Mouse (Mus musculus): ENCODE measurements at regions not wholly inside any gene's neighbourhood (a gene's known extent, or its start where the extent isn't known, plus 50 kb on each side); places are given as distances from the start of the nearest gene placed in this dataset.
A peak's percentile ranks its signal among the peaks of the same experiment; 100 is the strongest.

DNA sequence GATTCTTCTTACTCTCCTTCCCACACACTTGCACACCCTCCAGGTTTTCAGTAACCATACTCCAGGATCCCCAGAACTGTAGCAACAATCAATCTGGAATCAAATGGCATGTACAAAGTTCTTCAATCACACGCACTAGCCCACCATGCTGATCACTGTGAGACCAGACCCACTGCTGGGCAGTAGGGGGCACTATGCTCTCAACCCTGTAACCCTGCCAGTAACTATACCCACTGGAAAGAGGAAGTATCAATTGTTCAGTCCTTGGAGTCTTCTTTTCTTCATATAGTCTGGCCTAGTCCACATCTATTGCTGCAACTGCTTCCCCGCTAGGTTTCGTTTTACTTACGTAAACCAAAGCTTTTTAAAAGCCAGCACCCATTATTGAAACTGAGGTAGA lies 197.8 kb upstream of the Thbs1 start:
- DNase-seq (ENCODE audit: low spot score): no peak

DNA sequence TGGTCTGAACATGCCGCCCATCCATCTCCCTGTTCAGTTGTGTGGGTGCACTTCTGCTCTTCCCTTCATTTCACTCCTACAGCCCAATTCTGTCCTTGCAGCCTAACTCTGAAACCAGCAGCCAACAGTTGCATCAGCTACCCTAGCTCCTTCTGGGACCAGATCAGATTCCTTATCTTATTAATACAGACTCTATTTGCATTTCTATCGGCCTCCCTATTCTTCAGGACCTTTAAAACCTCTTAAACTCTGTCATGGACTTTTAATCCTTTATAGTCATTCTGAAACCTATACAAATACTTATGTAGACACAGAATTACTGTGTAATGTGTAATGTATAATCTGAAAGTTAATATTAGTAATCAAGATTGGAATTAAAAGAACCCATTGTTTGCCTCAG lies 195.9 kb upstream of the Thbs1 start:
- DNase-seq (ENCODE audit: low spot score): no peak

DNA sequence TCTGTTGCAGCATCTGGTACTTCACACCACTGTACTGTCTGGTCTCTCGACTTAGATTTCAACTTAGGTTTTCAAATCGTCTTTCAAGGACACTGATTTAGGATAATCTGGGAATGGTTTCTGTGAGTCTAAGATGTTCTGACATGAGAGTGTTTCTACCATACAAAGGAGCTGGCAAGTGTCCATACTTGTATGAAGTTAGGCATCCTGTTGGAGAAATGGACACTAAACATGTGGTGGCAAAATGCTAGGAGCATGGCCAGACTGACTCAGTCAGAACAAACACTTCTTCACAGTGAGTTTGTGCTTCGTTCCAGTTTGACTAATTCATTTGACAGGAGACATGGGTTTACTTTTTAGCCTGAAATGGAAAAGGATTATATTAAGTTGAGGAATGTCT lies 194.5 kb upstream of the Thbs1 start:
- no peak for DNase-seq (ENCODE audit: low spot score)

DNA sequence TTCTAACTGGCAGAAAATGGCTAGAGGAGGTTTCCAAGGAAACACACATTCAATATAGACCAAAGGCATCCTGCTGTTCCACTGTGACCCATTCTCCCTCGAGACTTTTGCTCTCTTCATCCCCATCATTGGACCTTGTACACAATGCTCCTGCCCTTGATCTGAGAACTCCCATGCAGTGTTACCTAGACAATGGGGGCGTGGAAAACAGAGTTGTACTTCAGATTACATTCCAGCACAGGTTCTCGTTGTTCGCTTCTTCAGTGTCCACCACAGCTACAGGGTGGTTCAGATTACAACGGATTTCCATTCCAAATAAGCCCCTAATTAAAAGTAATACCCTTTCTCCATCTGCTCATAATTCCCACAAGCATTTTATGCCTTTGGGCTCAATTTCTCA lies 186.8 kb upstream of the Thbs1 start:
- DNase-seq (ENCODE audit: low spot score): no peak

DNA sequence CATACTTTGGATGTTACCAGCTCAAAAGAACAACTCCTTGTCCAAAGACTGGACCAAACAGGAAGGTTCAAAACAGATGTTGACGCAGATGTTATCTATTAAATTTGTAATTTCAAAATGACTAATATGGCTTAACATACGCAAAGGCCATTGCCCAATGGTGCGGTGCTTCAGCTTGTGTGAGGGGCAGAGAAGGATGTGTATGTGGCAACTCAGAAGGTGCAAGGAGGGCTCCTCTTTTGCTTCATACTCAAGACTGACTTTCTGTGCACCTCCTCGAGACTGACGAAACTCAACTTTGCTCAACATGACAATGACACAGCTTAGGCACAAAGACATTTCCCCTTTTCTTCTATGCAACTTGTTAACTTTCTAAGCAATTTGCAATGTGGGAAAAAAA lies 186.3 kb upstream of the Thbs1 start:
- DNase-seq (ENCODE audit: low spot score): no peak

DNA sequence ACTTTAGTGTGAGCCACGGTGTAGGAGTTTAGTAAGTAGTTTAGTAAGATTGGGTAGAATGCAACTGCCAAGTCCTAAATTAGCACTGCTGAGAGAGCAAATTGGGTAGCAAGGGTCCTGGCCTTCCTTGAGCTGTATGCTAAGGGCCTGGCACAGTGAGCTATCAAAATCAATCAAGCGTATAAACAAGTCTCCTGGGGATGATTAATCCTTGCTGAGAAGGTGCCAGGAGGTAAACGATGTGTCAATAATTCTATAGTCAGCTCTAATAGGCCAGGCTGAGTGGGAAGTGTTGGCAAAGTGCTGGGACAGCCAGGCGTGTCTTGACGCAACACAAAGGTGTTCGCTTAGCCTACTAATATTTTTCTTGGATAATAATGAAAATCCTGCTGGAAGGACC lies 183.6 kb upstream of the Thbs1 start:
- DNase-seq (ENCODE audit: low spot score): peak; percentile 54

DNA sequence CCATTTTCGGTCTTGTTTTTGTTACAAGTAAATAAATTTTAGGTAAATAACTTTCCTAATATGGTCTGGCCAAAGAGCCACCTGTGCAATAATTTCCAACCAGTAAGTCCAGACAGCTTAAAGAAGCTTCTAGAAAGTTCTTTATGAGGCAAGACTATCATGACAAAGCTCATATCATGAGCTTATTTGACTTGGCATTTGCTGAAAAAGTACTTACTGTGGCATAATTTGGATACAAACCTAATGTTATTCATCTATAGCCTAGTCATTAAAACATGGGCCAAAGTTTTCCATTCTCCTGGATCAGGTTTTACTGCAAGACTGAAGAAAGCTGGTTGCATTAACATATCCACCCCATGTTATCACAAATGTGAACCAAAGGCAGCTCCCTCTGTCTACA lies 182.1 kb upstream of the Thbs1 start:
- no peak for DNase-seq (ENCODE audit: low spot score)

DNA sequence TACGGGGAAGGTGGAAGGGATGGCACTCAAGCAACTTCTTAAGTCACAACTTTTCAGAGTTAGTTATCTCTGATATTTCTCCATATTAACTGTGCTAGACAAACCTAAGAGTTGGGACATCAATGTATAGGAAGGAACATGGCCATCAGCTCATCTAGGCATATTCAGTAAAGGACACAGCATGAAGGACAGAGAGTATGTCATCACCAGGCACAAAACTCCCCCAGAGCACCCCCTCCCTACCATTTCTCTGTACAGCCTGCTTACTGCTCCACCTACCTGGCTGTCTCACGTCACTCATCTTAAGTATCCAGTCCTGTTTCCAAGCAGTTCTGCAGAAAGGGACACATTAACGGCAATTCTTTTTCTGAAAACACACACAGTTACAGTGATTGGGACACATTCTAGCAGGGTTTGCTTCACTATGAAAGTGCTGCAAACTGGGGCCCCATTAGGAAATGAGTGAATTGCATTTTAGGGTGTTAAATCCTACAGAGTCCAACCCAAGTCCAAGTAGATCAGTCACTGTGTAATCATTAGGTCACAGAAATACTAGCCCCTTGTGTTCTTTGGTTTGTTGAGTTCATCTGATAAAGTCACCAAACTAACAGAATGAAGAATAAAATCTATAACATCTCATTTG lies 180.7 kb upstream of the Thbs1 start:
- DNase-seq (ENCODE audit: low spot score): no peak

DNA sequence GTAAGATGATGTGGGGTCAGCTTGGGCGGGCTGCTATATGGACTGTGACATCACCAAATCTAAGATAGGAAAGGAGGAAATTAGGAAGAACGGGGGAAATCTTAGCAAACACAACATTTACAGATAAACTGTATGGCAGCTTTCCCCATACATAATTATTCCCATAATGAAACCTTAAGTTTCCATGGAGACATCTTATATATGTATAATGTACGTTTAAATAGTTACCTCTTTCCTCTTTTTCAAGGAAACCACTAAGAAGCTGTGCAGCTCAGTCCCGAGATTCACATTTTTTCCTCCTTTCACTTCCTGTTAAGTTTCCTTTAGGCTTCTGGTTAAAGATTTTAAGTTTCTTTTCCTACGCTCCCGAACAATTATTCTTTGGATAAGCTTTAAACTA lies 175.1 kb upstream of the Thbs1 start:
- no peak for DNase-seq (ENCODE audit: low spot score)

DNA sequence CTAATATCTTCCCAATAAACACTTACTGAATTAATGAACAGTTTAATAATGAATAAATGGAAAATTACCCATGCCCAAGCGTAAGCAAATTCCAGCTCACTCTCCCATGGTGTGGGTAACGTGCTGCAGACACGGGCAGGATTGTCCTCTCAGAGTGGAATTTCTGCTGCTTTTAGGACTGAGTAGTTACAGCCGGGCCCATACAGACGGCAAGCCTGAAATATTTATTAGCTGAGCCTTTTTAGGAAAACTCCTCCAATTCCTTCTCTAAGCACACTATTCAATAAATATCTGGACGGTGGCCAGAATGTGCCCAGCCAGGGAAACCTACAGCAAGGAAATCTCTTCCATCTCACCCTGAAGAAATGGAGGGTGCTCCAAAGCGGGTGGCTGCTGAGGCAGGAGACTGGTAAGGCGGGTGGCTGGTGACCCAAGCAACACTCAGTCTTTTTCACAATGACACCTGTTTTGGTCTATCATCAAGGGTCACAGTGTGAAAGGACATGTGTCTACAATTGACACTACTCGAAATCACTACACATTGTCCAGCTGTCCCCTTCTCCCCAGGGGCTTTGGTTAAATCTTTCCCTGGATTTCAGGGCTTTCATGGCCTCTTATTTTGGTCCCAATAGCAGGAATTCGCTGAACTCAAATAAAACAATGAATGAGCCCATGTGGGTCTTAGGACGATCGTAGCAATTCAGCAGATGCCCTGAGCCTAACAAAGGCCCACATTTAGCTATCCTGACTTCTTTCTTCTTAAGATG lies 173.2 kb upstream of the Thbs1 start:
- no peak for DNase-seq (ENCODE audit: low spot score)

DNA sequence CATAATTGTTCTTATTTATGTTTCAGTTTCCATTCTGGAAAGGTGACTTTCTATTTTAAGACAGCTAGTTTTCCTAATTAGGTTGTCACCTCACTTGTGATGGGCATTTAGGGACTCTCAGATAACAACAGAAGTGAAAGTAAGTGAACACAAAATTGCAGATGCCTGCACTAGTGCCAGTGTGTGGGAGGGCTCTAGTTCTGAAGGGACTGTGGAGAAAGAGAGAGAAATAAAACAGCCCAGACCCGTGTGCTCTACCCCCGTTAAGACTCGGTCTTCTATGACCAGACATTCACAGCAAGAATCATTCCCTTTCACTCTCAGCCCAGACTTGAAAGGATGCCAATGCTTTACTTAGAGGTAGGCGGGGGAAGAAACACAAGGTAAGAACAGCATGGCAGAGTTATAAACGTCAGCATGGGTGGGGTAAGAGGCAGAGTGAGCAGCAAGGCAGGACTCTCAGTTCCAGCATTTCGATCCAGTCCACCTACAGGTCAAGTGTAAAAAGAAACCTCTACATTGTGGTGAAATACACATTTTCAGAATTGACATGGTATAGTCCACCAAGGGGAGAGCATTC lies 170.1 kb upstream of the Thbs1 start:
- no peak for DNase-seq (ENCODE audit: low spot score)

DNA sequence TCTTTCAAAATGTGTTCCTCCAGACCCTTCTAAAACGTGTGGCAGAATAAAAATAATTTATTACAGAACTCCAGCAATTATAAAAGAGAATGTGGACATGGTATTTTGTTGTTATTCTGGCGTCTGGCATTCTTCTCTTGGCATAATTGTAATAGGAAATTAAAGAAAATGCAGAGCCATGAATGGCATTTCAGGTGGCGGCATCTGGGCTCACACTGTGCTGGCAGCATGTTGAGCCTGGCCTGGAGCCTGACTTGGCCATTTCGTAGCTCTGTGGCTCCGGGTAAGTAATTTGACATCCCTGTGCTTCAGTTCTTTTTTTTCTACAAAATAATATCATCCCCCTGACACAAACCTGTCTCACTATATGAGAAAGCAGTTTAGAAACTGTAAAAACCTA lies 168.0 kb upstream of the Thbs1 start:
- DNase-seq (ENCODE audit: low spot score): no peak

DNA sequence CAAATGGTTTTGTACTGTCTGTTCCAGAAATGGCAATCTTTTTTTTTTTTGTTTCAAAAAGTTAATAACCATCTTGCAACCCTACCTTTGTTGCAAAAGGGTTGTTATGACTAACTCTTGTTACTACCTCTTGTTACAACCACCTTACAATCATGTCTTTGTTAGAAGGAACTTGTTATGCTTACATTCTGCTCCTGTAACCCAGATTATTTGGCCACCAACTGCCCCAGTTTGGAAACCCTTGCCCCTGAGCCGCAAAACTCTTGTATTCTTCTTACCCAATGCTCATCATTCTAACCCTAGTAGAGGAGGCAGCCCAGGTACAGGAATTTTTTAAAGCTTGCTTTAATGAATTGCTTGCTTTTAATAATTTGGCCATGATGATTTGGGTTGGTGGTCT lies 167.4 kb upstream of the Thbs1 start:
- no peak for DNase-seq (ENCODE audit: low spot score)

DNA sequence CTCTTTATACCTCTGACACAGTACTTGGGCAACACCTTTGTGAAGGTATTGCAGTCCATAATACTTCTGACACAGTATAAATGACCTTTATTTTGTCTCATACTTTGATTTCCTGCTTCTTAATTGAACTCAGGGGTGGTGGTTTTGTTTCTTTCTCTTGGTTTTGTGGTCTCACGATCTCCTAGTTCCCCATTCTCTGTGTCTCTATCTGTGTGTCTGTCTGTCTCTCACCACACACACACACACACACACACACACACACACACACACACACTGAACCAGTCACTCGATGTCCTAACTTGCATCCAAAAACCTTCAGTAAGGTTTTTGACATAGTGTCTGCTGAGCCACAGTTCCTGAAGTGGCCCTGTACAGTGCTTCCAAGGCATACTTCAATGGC lies 166.7 kb upstream of the Thbs1 start:
- no peak for DNase-seq (ENCODE audit: low spot score)

DNA sequence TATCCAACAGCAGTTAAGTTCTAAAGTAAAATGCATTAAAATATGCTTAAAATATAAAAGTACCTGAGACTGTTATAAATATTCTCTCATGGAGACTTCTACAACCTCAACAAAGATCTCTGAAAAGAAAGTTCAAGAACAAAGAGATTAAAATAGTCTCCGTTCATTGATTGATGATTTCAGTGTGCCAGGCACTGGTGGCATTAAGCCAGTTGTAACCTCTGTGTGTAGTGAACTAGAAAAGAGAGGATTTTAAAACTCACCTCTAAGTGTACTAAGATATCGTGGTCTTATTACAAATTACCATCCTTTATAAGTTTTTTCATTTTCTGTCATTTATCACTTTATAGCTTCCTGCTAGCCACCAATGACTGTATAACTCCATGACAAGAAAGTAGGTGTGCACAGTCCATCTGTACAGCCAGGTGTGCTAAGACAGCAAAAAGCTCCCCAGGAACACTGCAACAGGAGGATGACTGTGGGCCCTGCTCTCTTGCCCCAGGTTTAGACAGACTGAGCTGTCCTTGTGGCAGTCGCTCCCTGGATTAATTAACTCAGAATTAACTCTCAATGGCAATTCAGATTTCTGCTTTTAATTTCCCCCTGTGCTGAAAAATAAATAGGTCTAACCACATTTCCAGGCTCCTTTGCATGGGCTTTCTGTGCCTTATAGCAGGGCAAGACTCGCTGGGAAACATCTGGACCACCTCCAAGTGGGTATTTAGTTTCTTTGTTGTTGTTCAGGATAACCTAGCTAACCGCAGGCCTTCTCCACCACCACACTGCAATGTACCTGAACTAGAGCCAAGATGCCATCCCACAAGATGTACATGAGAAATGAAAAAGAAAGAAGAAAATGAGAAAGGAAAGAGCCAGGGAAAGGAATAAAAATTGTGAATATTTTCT lies 161.0 kb upstream of the Thbs1 start:
- DNase-seq (ENCODE audit: low spot score): no peak

DNA sequence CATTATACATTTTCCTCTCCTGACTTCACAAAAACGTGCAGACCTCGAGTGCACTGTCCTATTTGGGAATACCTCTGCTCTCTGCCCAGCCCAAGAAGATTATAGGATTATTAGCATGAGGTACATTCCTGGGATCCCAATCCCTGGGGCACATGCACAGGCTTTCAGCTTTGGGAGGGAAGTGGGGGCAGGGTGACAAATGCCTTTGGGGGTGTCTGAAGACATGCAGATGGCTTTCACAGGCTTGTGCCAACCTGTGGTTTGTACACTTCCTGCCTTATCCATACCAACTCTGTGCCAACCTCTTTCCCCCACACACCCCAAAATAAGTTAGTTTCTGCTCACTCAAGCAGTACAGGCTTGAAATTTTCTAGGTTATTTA lies 160.3 kb upstream of the Thbs1 start:
- DNase-seq (ENCODE audit: low spot score): no peak

DNA sequence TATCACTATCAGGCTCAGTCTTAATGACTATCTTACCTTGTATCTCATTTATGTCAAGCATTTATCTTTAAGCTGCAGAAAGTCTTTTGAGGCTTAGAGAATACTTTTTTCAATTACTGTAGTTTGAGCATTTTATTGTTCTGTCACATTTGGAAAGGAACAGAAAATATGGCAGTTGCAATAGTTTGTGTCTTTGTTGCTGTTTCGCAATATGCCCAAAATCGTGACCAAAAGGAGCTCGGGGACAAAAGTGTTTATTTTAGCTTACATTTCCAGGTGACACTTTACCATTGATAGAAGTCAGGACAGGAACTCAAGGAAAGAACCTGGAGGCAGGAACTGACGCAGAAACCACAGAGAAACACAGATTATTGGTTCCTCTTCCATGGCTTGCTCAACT lies 152.9 kb upstream of the Thbs1 start:
- no peak for DNase-seq (ENCODE audit: low spot score)

DNA sequence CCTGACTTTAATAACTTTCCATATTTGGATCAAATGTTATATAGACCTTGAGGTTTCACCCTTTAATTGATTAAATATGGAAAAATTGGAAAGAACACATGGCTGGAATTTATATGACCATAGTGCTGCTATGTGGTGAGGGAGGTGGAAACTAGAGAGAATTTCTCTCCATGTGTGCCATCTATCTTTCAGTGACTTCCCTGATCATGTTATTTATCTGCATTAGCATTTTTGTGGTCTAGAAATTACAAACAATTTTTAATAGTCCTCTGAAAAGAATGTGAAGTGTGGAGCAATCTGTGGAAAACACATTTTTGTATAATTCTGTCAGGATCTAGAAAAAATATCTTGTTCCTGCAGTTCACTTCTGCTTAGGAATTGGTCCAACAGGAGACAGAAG lies 152.2 kb upstream of the Thbs1 start:
- DNase-seq (ENCODE audit: low spot score): no peak

DNA sequence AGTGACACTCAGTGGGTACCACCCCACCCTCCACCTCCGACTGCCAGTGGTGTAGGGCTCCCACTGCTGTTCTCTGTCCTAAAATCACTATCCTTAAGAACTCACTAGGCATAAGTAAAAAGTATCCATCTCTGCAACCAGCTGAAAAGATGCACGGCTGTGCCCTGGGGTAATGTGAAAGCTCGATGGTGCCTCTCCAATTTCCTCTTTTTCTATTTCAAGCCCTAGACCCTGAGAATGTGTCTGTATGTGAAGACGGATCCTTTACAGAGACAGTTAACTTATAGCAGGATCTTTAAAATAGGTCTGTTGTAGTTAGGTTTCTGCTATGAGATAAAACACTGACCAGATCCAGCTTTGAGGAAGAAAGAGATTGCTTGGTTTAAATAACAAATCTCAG lies 149.1 kb upstream of the Thbs1 start:
- no peak for DNase-seq (ENCODE audit: low spot score)

DNA sequence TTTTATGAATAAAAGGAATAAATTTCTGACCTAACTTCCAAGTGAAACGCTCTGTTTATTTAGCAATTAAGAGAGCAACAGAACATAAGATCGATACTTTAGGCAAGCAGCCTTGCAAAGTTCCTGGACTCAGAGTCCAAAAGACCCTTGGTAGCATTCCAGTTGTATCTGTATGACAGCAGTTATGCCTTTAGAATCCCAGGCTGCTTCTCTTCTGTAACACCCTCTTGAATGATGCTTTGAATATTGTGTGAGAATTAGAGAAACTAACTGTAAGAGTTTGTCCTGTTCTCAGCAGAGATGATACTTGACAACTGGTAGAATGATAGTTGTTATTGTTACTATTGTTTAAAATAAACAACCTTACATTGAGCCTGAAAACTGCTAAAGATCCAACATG lies 148.2 kb upstream of the Thbs1 start:
- DNase-seq (ENCODE audit: low spot score): no peak

DNA sequence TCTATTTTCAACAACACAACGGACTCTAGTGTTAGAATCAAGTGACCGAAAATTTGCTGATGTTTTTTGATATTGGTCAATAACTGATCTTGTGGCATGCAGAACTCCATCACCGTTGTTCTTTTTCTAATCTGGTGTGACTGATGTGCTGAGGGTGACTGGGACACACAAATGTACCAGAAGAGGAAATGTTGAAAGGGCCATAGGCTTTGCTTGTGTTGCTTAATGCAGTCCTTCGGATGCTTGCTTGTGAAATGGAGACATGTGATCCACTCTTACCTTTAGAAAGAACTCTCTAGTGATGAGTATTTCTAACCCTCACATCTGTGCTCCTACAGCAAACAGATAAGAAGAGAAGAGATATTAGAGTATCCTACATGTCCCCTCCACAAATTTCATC lies 145.9 kb upstream of the Thbs1 start:
- no peak for DNase-seq (ENCODE audit: low spot score)

DNA sequence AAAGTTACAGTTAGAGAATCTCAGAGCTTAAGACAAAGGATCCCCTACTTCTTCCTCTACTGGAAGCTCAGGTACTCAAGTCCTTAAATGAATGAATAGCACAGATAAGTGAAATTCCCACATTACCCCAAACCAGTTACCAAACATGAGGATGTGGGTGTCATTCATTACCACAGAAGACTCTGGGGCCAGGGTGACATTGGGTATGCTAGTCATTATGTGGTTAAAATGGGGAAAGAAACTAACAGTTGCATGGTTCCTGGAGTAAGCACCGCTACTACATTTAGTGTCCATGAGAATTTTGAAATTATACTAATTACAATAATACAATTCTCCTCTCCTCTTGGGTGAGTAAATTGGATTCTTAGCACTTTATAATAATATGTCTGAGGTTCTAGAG lies 142.9 kb upstream of the Thbs1 start:
- DNase-seq (ENCODE audit: low spot score): no peak

DNA sequence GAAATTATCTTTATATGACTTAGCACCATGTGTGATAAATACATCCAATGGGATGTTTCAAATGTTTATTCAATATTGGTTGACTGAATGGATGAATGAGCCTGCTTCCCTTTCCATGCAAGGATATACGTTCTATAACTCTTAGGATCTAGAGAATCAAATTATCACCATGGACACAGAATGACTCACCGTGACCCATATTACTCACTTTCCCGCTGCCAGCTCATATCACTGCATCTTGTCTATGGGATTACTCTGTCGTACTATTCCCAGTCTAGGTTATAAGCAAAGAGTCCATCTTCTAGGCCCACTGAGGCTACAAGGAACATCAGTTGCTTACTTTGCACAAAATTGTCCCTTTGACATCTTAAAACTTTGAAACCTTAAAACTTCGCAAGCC lies 141.0 kb upstream of the Thbs1 start:
- DNase-seq (ENCODE audit: low spot score): no peak
